8 mouse cellular contexts compared by ENCODE assay signal in the genomic region with DNA sequence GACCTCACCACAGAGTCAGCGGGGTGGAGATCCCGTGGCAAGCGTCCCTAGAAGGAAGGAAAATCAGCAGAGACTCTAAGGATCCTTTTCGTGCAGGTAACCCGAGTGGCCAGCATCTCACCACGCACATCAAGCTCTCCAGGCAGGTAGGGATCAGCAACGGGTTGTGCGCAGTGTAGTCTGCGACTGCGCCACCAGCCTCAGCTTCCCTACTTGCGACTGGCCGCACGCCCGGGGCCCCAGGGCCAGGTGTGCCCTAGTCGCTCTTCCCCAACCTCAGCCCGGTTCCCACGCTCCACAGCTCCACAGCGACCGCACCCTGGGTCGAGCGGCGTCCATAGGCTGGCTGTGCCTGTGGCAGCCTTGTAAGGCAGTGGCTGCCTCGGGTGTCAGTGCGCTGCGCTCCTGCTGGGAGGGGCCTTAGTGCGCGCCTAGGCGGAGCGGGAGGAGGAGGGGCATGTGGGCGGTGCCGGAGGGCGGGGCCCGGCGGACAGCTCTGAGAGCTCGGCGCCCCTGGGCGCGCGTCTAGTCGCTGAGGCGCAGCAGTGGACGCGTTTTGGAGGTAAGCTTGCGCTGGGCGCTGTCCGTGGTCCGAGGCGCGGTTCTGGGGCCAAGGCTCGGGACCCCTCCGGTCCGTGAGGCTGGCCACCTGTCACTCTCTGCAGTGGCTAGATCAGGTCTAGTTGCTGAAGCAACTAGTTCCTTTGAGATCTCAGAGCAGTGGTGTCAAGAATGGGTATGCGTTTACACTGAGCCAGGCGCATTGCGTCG. TPM values are rescaled to one million over a fixed set of nuclear protein-coding genes. Genes with fewer than 3 reads are reported as not detected.
A peak's percentile ranks its signal among the peaks of the same experiment; 100 is the strongest.
DNase-seq lines count a peak whose midpoint lies in the region; ATAC-seq lines count a peak whose summit lies in the region.

A gene (plus strand): TSS at position 460 of the 771 bp plus-strand sequence.

- peaks cover 18% of the 10 kb centered on the region; the same call in 1 of the 2 replicates for H3K4me1 ChIP-seq in intestine, embryonic 15.5 days (replicated peaks)

- peak within 1 kb of the TSS; percentile 49 for H3K9ac ChIP-seq in intestine, embryonic 15.5 days

- H3K4me2 ChIP-seq in intestine, embryonic 15.5 days (replicated peaks), result peak within 1 kb of the TSS; percentile 99

- intact Hi-C loops in left cerebral cortex, postnatal 14 days (cut with DNase I), result no loop called here

- H3K27me3 ChIP-seq in intestine, embryonic 15.5 days (replicated peaks), result peaks cover 22% of the 10 kb centered on the region

- peak within 1 kb of the TSS; percentile 51 for H3K4me3 ChIP-seq in intestine, embryonic 15.5 days (replicated peaks)

- no peak within 1 kb of the TSS for H3K27ac ChIP-seq in intestine, embryonic 15.5 days

- H3K9me3 ChIP-seq in intestine, embryonic 15.5 days, result no peaks in the 10 kb centered on the region

- no peaks in the 10 kb centered on the region for H3K36me3 ChIP-seq in intestine, embryonic 15.5 days

- peak; percentile 97 for DNase-seq in adrenal gland, postnatal 10 days
- peak; percentile 85 for DNase-seq in embryo, embryonic 9.5 days (ENCODE audit: extremely low spot score)
- DNase-seq in gastrocnemius, postnatal 4 days (ENCODE audit: low spot score in 2 of 2), result peak; percentile 83 to 89
- DNase-seq in left cerebral cortex, postnatal 14 days (ENCODE audit: low spot score in 2 of 2), result peak; percentile 94 to 95
- peak; percentile 93 for DNase-seq in right cerebral cortex, postnatal 14 days
- DNase-seq in urinary bladder, postnatal 25 days (ENCODE audit: low spot score), result peak; percentile 94

- peak; percentile 99 for ATAC-seq in intestine, embryonic 15.5 days
- ATAC-seq in megakaryocyte-erythroid progenitor cell, adult 5-6 weeks (replicated peaks; ENCODE audit: low FRiP score, low TSS enrichment, poor library complexity, severe bottlenecking), result peak; percentile 98

- under 1% methylated on average over 54 of the region's 56 CpGs for WGBS in intestine, embryonic 15.5 days

RNA-seq across cellular contexts. Expression of the gene that starts here (rescaled TPM):
- total RNA-seq in adrenal gland, postnatal 10 days (2021), result 10 to 100 TPM in 1 of 2 experiments, 1 to 10 TPM in 1; 8.3 to 13.4 TPM
- 10 to 100 TPM; 11.0 to 12.7 TPM for total RNA-seq in gastrocnemius, postnatal 4 days (2021)
- 2.1 and 2.3 TPM in 2 replicates for polyA plus RNA-seq in intestine, embryonic 15.5 days (2015; fragmentation: Nextera tagmentation; extraction: Ambion mirVana)
- 100 to 1,000 TPM; 230 to 250 TPM for total RNA-seq in left cerebral cortex, postnatal 14 days (2021)
- total RNA-seq in megakaryocyte-erythroid progenitor cell, adult 5-6 weeks (2014; fragmentation: Nextera tagmentation), result 0.63 and 5.7 TPM in 2 replicates
- total RNA-seq in megakaryocyte-erythroid progenitor cell, adult 5-6 weeks (2017), result 0.15 and 0.66 TPM in 2 replicates

Comparison
In these comparisons a context has a peak if more than half of its experiments do, and no peak if none do; other contexts are left out.
1. RNA of the gene that starts here (total RNA-seq): 230 to 250 TPM in left cerebral cortex, postnatal 14 days; 8.3 to 13.4 TPM in adrenal gland, postnatal 10 days, 11.0 to 12.7 TPM in gastrocnemius, postnatal 4 days and 0.15 to 5.7 TPM in megakaryocyte-erythroid progenitor cell, adult 5-6 weeks; every median in the first group is over 10 times any median in the second.
2. Peak in every context shown above with its lines, with median percentiles within 50 percentile points of each other: DNase-seq.